8 mouse cellular contexts compared by ENCODE assay signal in the genomic region with DNA sequence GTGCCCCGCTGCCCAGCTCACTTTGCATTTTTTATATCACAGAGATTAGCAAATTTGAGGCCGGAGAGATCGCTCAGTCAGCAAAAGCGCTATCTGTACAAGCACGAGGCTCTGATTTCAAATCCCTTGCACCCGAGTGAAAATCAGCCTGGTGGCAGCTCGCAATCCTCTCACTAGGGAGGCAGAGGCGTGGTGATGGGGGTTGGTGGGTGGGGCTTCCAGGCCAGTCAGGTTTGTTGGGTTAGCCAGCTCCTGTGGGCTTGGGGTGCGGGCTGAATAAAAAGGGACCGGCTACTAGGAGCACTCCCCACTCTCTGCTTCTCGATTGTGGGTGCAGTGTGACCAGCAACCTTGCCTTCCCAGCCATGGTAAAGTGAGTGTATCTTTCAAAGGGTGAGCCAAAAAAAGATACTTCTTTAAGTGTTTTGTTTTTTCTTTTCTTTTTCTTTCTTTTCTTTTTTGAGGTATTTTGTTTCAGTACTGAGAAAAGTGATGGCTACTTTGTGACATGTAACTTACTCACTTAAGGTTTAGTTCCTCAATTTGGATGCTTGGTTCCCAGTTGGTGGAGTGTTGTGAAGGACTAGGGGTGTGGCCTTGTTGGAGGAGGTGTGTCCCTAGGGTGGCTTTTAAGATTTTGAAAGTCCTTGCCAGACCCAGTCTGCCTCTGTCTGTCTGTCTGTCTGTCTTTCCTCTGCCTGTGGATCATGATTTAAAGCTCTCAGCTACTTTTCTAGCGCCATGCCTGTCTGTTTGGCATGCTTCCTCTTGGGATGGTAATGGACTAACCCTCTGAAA. TPM values are rescaled to one million over a fixed set of nuclear protein-coding genes. Genes with fewer than 3 reads are reported as not detected.
DNase-seq lines count a peak whose midpoint lies in the region; ATAC-seq and TF ChIP-seq lines count a peak whose summit lies in the region.

No protein-coding gene starts in this region.

- peak overlapping the region; percentile 28 for H3K4me3 ChIP-seq in heart, embryonic 13.5 days
- H3K4me3 ChIP-seq in G1E (ENCODE audit: low read depth, low read length): peak overlapping the region; percentile 66; the same call in 1 of the 2 replicates

- 52% methylated on average over 12 of the region's 12 CpGs for WGBS in heart, embryonic 13.5 days

- no peaks in the 10 kb centered on the region; the same call in 1 of the 2 replicates for H3K36me3 ChIP-seq in heart, embryonic 13.5 days
- peaks cover 34% of the 10 kb centered on the region for H3K36me3 ChIP-seq in G1E (replicated peaks)

- H3K27me3 ChIP-seq in heart, embryonic 13.5 days (replicated peaks): no peaks in the 10 kb centered on the region
- H3K27me3 ChIP-seq in G1E (ENCODE audit: insufficient read depth, low read length): no peaks in the 10 kb centered on the region

- ATAC-seq in heart, embryonic 13.5 days (ENCODE audit: extremely low read depth, insufficient number of reproducible peaks, low FRiP score, low TSS enrichment): no peak
- ATAC-seq in G1E (ENCODE audit: extremely low read depth, insufficient number of reproducible peaks, low FRiP score, poor library complexity, severe bottlenecking): 0 out of 2 replicates have a peak, but pooled peaks have one; percentile 29

- no peak for TF ChIP-seq CTCF in G1E (IDR thresholded peaks at IDR 0.05; ENCODE audit: low read depth, low read length)

- H3K27ac ChIP-seq in heart, embryonic 13.5 days (replicated peaks): no peak overlapping the region

- no peak for DNase-seq in heart, adult 9 months (ENCODE audit: low spot score in 2 of 2)
- DNase-seq in G1E (ENCODE audit: low spot score): peak; percentile 35
- DNase-seq in liver: peak; percentile 85
- DNase-seq in spleen, adult 18-20 months: peak; percentile 47 to 53
- DNase-seq in embryo, embryonic 10 days (ENCODE audit: low spot score): no peak
- DNase-seq in left cerebral cortex, adult 8-10 months (ENCODE audit: low spot score in 2 of 2): no peak
- no peak for DNase-seq in layer of hippocampus, adult 18-20 months (ENCODE audit: low spot score in 2 of 2)

- H3K4me1 ChIP-seq in heart, embryonic 13.5 days: peaks cover 28% of the 10 kb centered on the region
- H3K4me1 ChIP-seq in G1E (ENCODE audit: insufficient read depth, low read depth, low read length): peaks cover 84% of the 10 kb centered on the region

- H3K9me3 ChIP-seq in heart, embryonic 13.5 days: no peaks in the 10 kb centered on the region
- H3K9me3 ChIP-seq in G1E (replicated peaks): peaks cover 23% of the 10 kb centered on the region

- H3K9ac ChIP-seq in heart, embryonic 13.5 days: peak overlapping the region; percentile 42

- H3K4me2 ChIP-seq in heart, embryonic 13.5 days: peak overlapping the region; percentile 47

RNA-seq across cellular contexts. Expression of a gene that starts 17.9 kb away (rescaled TPM):
- 17.6 and 18.1 TPM in 2 replicates for polyA plus RNA-seq in heart, embryonic 13.5 days (2015; fragmentation: Nextera tagmentation; extraction: Ambion mirVana)
- total RNA-seq in G1E (2014; fragmentation: Nextera tagmentation) (38.6 and 49.4 TPM in 2 replicates), G1E (2017) (11.4 and 15.6 TPM in 2 replicates)
- 30.1 and 33.1 TPM in 2 replicates for polyA plus RNA-seq in G1E (2012)
- total RNA-seq in left cerebral cortex, adult 8-10 months (2022): 10 to 100 TPM; 35.3 to 44.5 (median 38.4) TPM
- total RNA-seq in layer of hippocampus, adult 18-20 months (2021): 10 to 100 TPM; 39.8 to 41.6 TPM

RNA-seq across cellular contexts. Expression of a gene that starts 18.3 kb away (rescaled TPM):
- polyA plus RNA-seq in heart, embryonic 13.5 days (2015; fragmentation: Nextera tagmentation; extraction: Ambion mirVana): 38.9 and 40.3 TPM in 2 replicates
- total RNA-seq in G1E (2014; fragmentation: Nextera tagmentation) (18.5 and 22.9 TPM in 2 replicates), G1E (2017) (28.6 and 29.5 TPM in 2 replicates)
- 120 and 121 TPM in 2 replicates for polyA plus RNA-seq in G1E (2012)
- 100 to 1,000 TPM; 180 to 196 (median 184) TPM for total RNA-seq in left cerebral cortex, adult 8-10 months (2022)
- total RNA-seq in layer of hippocampus, adult 18-20 months (2021): 100 to 1,000 TPM; 147 to 150 TPM

RNA-seq across cellular contexts. Expression of a gene that starts 22.4 kb away (rescaled TPM):
- polyA plus RNA-seq in heart, embryonic 13.5 days (2015; fragmentation: Nextera tagmentation; extraction: Ambion mirVana): 2.4 and 2.8 TPM in 2 replicates
- total RNA-seq in G1E (2014; fragmentation: Nextera tagmentation): 16.6 TPM in 1 of 2 replicates, not detected in the other
- total RNA-seq in G1E (2017): 5.8 and 6.9 TPM in 2 replicates
- polyA plus RNA-seq in G1E (2012): 0.47 and 0.50 TPM in 2 replicates
- 1 to 10 TPM; 1.1 to 3.3 (median 1.6) TPM for total RNA-seq in left cerebral cortex, adult 8-10 months (2022)
- total RNA-seq in layer of hippocampus, adult 18-20 months (2021): 1 to 10 TPM; 1.1 to 1.2 TPM

RNA-seq across cellular contexts. Expression of a gene that starts 28.4 kb away (rescaled TPM):
- 64.6 and 67.6 TPM in 2 replicates for polyA plus RNA-seq in heart, embryonic 13.5 days (2015; fragmentation: Nextera tagmentation; extraction: Ambion mirVana)
- total RNA-seq in G1E (2014; fragmentation: Nextera tagmentation) (77.0 and 80.6 TPM in 2 replicates), G1E (2017) (129 and 176 TPM in 2 replicates)
- 167 and 196 TPM in 2 replicates for polyA plus RNA-seq in G1E (2012)
- 10 to 100 TPM; 60.6 to 75.4 (median 65.0) TPM for total RNA-seq in left cerebral cortex, adult 8-10 months (2022)
- 10 to 100 TPM; 65.0 to 73.2 TPM for total RNA-seq in layer of hippocampus, adult 18-20 months (2021)

RNA-seq across cellular contexts. Expression of a gene that starts 34.7 kb away (rescaled TPM):
- 4.8 and 5.0 TPM in 2 replicates for polyA plus RNA-seq in heart, embryonic 13.5 days (2015; fragmentation: Nextera tagmentation; extraction: Ambion mirVana)
- total RNA-seq in G1E (2014; fragmentation: Nextera tagmentation) (2.3 and 11.3 TPM in 2 replicates), G1E (2017) (21.6 and 29.4 TPM in 2 replicates)
- polyA plus RNA-seq in G1E (2012): 9.5 and 9.8 TPM in 2 replicates
- total RNA-seq in left cerebral cortex, adult 8-10 months (2022): 10 to 100 TPM; 15.9 to 25.5 (median 21.3) TPM
- 1 to 10 TPM; 5.4 to 5.9 TPM for total RNA-seq in layer of hippocampus, adult 18-20 months (2021)

Comparison
In these comparisons a context has a peak if more than half of its experiments do, and no peak if none do; other contexts are left out.
1. DNase-seq: peak in G1E (single experiment), liver (single experiment) and spleen, adult 18-20 months (2 of 2); none in heart, adult 9 months (0 of 2), embryo, embryonic 10 days (single experiment), left cerebral cortex, adult 8-10 months (0 of 2) and layer of hippocampus, adult 18-20 months (0 of 2).
2. RNA of a gene that starts 18.3 kb away (total RNA-seq): 180 to 196 TPM in left cerebral cortex, adult 8-10 months and 147 to 150 TPM in layer of hippocampus, adult 18-20 months; 18.5 to 29.5 TPM in G1E; every median in the first group is over 4 times any median in the second.